Mouse (Mus musculus) heart, postnatal 4 days (tissue): ENCODE measurements at regions not wholly inside any gene's neighbourhood (a gene's known extent, or its start where the extent isn't known, plus 50 kb on each side); places are given as distances from the start of the nearest gene placed in this dataset.

Source experiments
- DNase-seq: peaks from one replicate; pipeline ENCODE4 v3.0.0; 2021

DNA sequence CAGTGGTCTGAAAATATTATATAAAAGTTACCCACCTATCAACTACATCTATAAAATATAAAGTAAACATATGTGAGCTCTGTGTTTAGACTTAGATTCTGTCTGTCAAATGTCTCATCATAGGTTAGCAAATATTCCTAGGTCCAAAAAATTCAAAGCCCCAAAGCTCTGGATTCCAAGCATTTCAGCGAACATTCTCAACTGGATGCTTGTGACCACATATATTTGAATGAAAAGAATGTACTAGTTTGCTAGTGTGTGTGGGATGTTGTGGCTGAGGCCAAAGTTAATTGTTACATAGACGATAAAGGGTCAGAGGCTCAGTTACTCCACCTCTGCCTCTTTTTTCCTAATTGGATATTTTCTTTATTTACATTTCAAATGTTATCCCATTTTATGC, 128.3 kb upstream of the Eya4 start:
- DNase-seq, result no peak

GRCm38 (mm10) chr10:23477104-23477503, 126.5 kb upstream of the Eya4 start:
- DNase-seq, result peak; percentile 8

DNA sequence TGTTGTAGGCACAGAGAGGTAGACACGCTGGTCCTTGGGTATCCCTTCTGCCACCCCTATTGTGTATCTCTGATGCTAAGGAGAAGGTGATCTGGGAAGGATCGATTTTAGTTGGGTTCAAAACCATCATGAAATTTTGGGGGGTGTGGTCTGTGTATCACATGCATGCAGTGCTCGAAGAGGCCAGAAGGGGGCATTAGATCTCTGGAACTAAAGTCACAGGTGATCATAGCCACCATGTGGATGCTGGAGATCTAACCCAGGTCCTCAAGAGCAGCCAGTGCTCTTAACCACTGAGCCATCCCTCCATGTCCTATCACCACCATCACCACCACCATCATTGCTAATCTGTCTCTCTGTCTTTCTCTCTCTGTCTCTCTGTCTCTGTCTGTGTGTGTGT, 100.4 kb upstream of the Eya4 start:
- DNase-seq, result no peak

DNA sequence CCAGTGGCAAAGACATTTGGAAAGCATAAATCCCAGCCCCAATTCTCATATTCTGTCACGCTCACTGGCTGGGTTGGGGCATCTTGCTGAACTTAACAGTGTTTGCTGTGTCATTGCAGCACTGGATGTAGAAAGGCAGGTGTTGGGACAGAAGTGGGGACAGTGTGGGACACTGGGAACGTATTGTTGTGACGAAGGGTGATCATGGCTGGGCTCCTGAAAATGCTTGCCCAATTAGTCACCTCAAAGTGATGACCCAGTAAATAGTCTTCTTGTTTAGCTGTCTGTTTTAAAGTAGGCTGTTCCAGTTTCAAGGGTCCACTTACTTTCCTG, 100.0 kb upstream of the Eya4 start:
- DNase-seq, result no peak

DNA sequence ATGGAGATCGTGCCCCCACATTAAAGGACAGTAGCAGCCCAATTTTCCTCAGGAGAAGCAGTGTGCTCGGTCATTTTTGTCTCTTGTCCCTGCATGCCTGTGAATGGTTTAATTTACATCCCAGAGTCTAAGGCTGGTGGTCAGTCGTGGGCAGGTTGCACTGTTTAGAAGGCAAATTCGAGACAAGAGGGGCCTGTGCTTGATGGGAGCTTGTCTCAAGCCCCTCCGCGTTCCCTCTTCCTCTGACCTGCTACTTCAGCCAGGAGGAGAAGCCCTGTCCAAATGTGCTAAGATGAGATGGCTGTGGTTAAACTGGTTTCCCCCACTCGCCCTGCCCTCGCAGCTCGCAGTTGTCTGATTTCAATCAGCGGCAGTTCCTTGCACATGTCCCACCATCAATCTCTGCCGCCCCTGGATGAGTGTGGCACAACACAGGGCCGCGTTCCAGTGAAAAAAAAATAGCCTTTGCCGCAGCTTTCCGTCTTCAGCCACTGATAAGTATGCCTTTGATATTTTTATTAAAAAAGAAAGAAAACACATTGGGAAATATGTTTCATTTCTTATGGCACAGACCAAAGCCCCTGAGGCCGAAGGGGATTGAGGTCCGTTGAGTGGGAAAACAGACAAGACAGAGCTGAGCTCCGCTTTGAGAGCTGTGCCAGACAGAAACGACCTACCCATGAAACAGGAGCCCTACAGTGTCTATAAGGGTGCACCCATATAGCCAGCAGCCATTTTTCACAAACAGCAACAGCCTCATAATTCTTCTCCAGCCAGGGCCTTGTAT, 99.5 kb upstream of the Eya4 start:
- DNase-seq, result no peak

DNA sequence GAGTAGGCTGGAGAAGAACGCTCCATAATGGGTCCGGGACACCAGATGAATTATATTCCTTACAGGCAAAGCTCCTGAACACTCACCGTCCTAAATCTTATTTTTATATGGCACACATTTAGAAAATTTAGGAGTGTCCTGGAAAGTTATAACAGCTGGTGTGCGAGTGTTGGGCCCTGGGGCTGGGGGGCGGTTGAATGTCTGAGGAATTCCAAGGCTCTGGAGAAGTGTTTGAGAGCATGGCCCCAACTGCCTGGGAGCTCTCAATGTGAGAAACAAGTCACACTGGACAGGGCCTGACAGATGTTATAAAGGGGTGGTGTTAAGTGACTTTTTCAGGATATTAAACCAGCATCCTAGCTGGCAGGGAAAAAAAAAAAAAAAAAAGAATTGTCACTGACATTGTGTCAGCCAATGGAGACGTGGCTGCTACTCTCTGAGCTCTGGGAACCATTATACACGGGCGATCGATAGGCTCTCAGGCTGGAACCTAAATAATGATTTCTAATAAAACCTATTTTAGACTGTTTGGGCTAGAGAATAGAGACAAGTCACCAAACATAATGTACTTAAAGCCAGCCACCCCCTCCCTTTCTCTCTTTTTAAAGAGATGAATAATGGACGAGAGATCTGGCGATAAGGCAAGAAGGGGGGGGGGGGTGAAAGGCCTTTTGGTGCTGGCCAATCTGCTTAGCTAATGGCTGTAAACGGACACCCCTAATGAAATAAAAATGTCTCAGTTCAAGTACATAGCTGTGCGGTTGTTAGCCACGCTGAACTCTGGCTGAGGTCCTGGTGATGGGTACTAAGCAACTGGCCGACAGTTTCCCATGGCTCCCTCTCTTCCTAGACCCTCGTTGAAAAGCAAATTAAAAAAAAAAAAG, 98.6 kb upstream of the Eya4 start:
- no peak for DNase-seq

DNA sequence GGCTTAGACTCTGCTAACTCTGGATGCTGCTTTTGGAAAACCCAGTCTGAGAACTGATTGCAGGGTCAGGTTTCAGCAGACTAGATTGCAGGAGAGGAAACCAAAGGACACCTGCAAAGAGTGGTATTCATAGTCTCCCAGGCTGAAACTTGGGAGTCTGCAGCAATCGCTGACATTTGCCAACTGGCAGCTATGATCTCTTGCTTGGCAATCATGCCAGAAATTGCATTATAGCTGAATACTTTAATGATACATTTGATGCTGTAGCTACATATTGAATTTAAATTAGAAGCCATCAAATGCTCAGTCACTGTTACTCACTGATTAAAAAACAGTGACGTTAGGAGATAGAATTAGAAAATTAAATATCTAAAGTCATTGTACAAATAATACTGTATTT, 79.8 kb upstream of the Eya4 start:
- no peak for DNase-seq

GRCm38 (mm10) chr10:23413794-23414518, 63.4 kb upstream of the Eya4 start:
- no peak for DNase-seq

- DNase-seq, result peak; percentile 7
Observed at GRCm38 (mm10) chr10:23403351-23403938, 52.9 kb upstream of the Eya4 start.
